Mouse (Mus musculus): ENCODE measurements around the gene Phkg1. TPM values are rescaled to one million over a fixed set of nuclear protein-coding genes. Genes with fewer than 3 reads are reported as not detected.
"Not testable (repeated sequence)": the region's sequence is repeated elsewhere in the genome, so short reads cannot be mapped to it uniquely, and the experiment has no call there.

Gene Phkg1
- polyA plus RNA-seq, 1 experiment from 2014 or later = 0.08 TPM

GRCm38 (mm10) chr5:129919320-129919719 lies 21.0 kb upstream of the Phkg1 start:
- Histone ChIP-seq H3K9me3 (ENCODE audit: low read length) (no peaks in the 10 kb centered on the region), H3K27me3 (replicated peaks; ENCODE audit: insufficient read depth, low read length) (no peaks in the 10 kb centered on the region), H3K36me3 (ENCODE audit: insufficient read depth, low read length) (no peaks in the 10 kb centered on the region), H3K4me1 (ENCODE audit: insufficient read depth, low read depth, low read length) (no peaks in the 10 kb centered on the region), H3K4me3 (ENCODE audit: low read depth, low read length) (no peak overlapping the region), H3K9ac (replicated peaks; ENCODE audit: low read depth) (no peak overlapping the region), H3K27ac (ENCODE audit: low read length) (no peak overlapping the region), H3K4me2 (replicated peaks; ENCODE audit: low read depth, low read length) (no peak overlapping the region)
- ATAC-seq = no peak
- TF ChIP-seq CTCF (IDR thresholded peaks at IDR 0.05) (no peak), EP300 (IDR thresholded peaks at IDR 0.05) (no peak)
- no peak for DNase-seq (ENCODE audit: low spot score)
- WGBS = 58% methylated on average over 8 of the region's 8 CpGs

- Histone ChIP-seq H3K36me3 (ENCODE audit: insufficient read depth, low read length) (no peaks in the 10 kb centered on the region), H3K4me3 (ENCODE audit: low read depth, low read length) (no peak overlapping the region), H3K27ac (ENCODE audit: low read length) (no peak overlapping the region), H3K4me2 (replicated peaks; ENCODE audit: low read depth, low read length) (no peak overlapping the region), H3K9me3 (ENCODE audit: low read length) (no peaks in the 10 kb centered on the region), H3K9ac (replicated peaks; ENCODE audit: low read depth) (no peak overlapping the region), H3K27me3 (replicated peaks; ENCODE audit: insufficient read depth, low read length) (no peaks in the 10 kb centered on the region), H3K4me1 (ENCODE audit: insufficient read depth, low read depth, low read length) (no peaks in the 10 kb centered on the region)
- WGBS = 71% methylated on average over 9 of the region's 9 CpGs
- TF ChIP-seq CTCF (IDR thresholded peaks at IDR 0.05) (0 out of 2 replicates have a peak, but pooled peaks have one; percentile 14), EP300 (IDR thresholded peaks at IDR 0.05) (no peak)
- no peak for DNase-seq (ENCODE audit: low spot score)
- no peak for ATAC-seq
Observed at GRCm38 (mm10) chr5:129918752-129919151, 20.4 kb upstream of the Phkg1 start.

GRCm38 (mm10) chr5:129918065-129918651 lies 19.8 kb upstream of the Phkg1 start:
- H3K4me1 ChIP-seq (ENCODE audit: insufficient read depth, low read depth, low read length) = no peaks in the 10 kb centered on the region
- H3K9ac ChIP-seq (replicated peaks; ENCODE audit: low read depth) = no peak overlapping the region
- 86% methylated on average over 24 of the region's 24 CpGs for WGBS
- DNase-seq (ENCODE audit: low spot score) (no peak), ATAC-seq (no peak)
- no peak overlapping the region for H3K27ac ChIP-seq (ENCODE audit: low read length)
- H3K9me3 ChIP-seq (ENCODE audit: low read length) = no peaks in the 10 kb centered on the region
- no peaks in the 10 kb centered on the region for H3K27me3 ChIP-seq (replicated peaks; ENCODE audit: insufficient read depth, low read length)
- no peaks in the 10 kb centered on the region for H3K36me3 ChIP-seq (ENCODE audit: insufficient read depth, low read length)
- TF ChIP-seq EP300 (IDR thresholded peaks at IDR 0.05) = no peak
- TF ChIP-seq CTCF (IDR thresholded peaks at IDR 0.05) = no peak
- no peak overlapping the region for H3K4me2 ChIP-seq (replicated peaks; ENCODE audit: low read depth, low read length)
- H3K4me3 ChIP-seq (ENCODE audit: low read depth, low read length) = no peak overlapping the region

GRCm38 (mm10) chr5:129915491-129915890 lies 17.1 kb upstream of the Phkg1 start:
- not testable (repeated sequence) for H3K9ac ChIP-seq (replicated peaks; ENCODE audit: low read depth); H3K4me2 ChIP-seq (replicated peaks; ENCODE audit: low read depth, low read length); H3K4me3 ChIP-seq (ENCODE audit: low read depth, low read length); H3K27me3 ChIP-seq (replicated peaks; ENCODE audit: insufficient read depth, low read length); DNase-seq (ENCODE audit: low spot score); H3K36me3 ChIP-seq (ENCODE audit: insufficient read depth, low read length); H3K9me3 ChIP-seq (ENCODE audit: low read length); ATAC-seq; H3K4me1 ChIP-seq (ENCODE audit: insufficient read depth, low read depth, low read length); H3K27ac ChIP-seq (ENCODE audit: low read length)
- WGBS = 79% methylated on average over 11 of the region's 11 CpGs

- H3K36me3 ChIP-seq (ENCODE audit: insufficient read depth, low read length) = no peaks in the 10 kb centered on the region
- H3K27ac ChIP-seq (ENCODE audit: low read length) = no peak overlapping the region
- no peak overlapping the region for H3K4me3 ChIP-seq (ENCODE audit: low read depth, low read length)
- H3K27me3 ChIP-seq (replicated peaks; ENCODE audit: insufficient read depth, low read length) = no peaks in the 10 kb centered on the region
- DNase-seq (ENCODE audit: low spot score) = peak; percentile 57
- no peaks in the 10 kb centered on the region for H3K9me3 ChIP-seq (ENCODE audit: low read length)
- H3K9ac ChIP-seq (replicated peaks; ENCODE audit: low read depth) = no peak overlapping the region
- TF ChIP-seq CTCF (IDR thresholded peaks at IDR 0.05) (peak; percentile 80), EP300 (IDR thresholded peaks at IDR 0.05) (no peak; the same call in 1 of the 2 replicates)
- peak; percentile 35; the same call in 1 of the 2 replicates for ATAC-seq
- H3K4me1 ChIP-seq (ENCODE audit: insufficient read depth, low read depth, low read length) = no peaks in the 10 kb centered on the region
- no peak overlapping the region for H3K4me2 ChIP-seq (replicated peaks; ENCODE audit: low read depth, low read length)
- 38% methylated on average over 2 of the region's 2 CpGs for WGBS
Observed at GRCm38 (mm10) chr5:129914024-129914423, 15.7 kb upstream of the Phkg1 start.

- Histone ChIP-seq H3K4me3 (ENCODE audit: low read depth, low read length) (no peak overlapping the region), H3K9ac (replicated peaks; ENCODE audit: low read depth) (no peak overlapping the region), H3K27ac (ENCODE audit: low read length) (no peak overlapping the region), H3K9me3 (ENCODE audit: low read length) (no peaks in the 10 kb centered on the region), H3K4me2 (replicated peaks; ENCODE audit: low read depth, low read length) (no peak overlapping the region), H3K4me1 (ENCODE audit: insufficient read depth, low read depth, low read length) (no peaks in the 10 kb centered on the region), H3K27me3 (replicated peaks; ENCODE audit: insufficient read depth, low read length) (no peaks in the 10 kb centered on the region), H3K36me3 (ENCODE audit: insufficient read depth, low read length) (no peaks in the 10 kb centered on the region)
- no peak for ATAC-seq
- WGBS = 75% methylated on average over 7 of the region's 7 CpGs
- TF ChIP-seq EP300 (IDR thresholded peaks at IDR 0.05) (no peak), CTCF (IDR thresholded peaks at IDR 0.05) (no peak)
- no peak for DNase-seq (ENCODE audit: low spot score)
Observed at GRCm38 (mm10) chr5:129909591-129909990, 11.2 kb upstream of the Phkg1 start.

GRCm38 (mm10) chr5:129909147-129909546 lies 10.8 kb upstream of the Phkg1 start:
- Histone ChIP-seq H3K27ac (ENCODE audit: low read length) (no peak overlapping the region), H3K27me3 (replicated peaks; ENCODE audit: insufficient read depth, low read length) (no peaks in the 10 kb centered on the region), H3K9ac (replicated peaks; ENCODE audit: low read depth) (peak overlapping the region; percentile 54; the same call in 1 of the 2 replicates), H3K36me3 (ENCODE audit: insufficient read depth, low read length) (no peaks in the 10 kb centered on the region), H3K4me1 (ENCODE audit: insufficient read depth, low read depth, low read length) (no peaks in the 10 kb centered on the region), H3K9me3 (ENCODE audit: low read length) (no peaks in the 10 kb centered on the region), H3K4me2 (replicated peaks; ENCODE audit: low read depth, low read length) (peak overlapping the region; percentile 88), H3K4me3 (ENCODE audit: low read depth, low read length) (peak overlapping the region; percentile 69)
- DNase-seq (ENCODE audit: low spot score) (no peak), ATAC-seq (no peak)
- no peak for TF ChIP-seq CTCF (IDR thresholded peaks at IDR 0.05)
- no peak for TF ChIP-seq EP300 (IDR thresholded peaks at IDR 0.05)
- WGBS = 70% methylated on average over 9 of the region's 9 CpGs
